Mouse (Mus musculus) hindbrain, embryonic 10.5 days (tissue): ENCODE measurements at regions not wholly inside any gene's neighbourhood (a gene's known extent, or its start where the extent isn't known, plus 50 kb on each side); places are given as distances from the start of the nearest gene placed in this dataset.
A peak's percentile ranks its signal among the peaks of the same experiment; 100 is the strongest.
"Not testable (repeated sequence)": the region's sequence is repeated elsewhere in the genome, so short reads cannot be mapped to it uniquely, and the experiment has no call there.

ENCODE experiments used
- DNase-seq: peaks from one replicate; pipeline ENCODE4 v3.0.0-alpha.2; 2017; ENCODE audit warnings: low spot score
- H3K27ac ChIP-seq: fragments of 300-500 bp; sonication (generic); 2 replicates; pipeline ENCODE4 v1.5.1; 2016; ENCODE audit warnings: mild to moderate bottlenecking, moderate library complexity
- H3K27me3 ChIP-seq: fragments of 300-500 bp; sonication (generic); 2 replicates; pipeline ENCODE4 v1.6.1; 2016; ENCODE audit warnings: mild to moderate bottlenecking; ENCODE audit not compliant: poor library complexity, insufficient read depth, severe bottlenecking
- H3K36me3 ChIP-seq: fragments of 300-500 bp; sonication (generic); 2 replicates; pipeline ENCODE4 v1.6.1; 2016; ENCODE audit warnings: mild to moderate bottlenecking, moderate library complexity
- H3K4me1 ChIP-seq: fragments of 300-500 bp; sonication (generic); replicated peaks from 2 replicates; pipeline ENCODE4 v1.6.1; 2016; ENCODE audit warnings: mild to moderate bottlenecking
- H3K4me3 ChIP-seq: fragments of 300-500 bp; sonication (generic); 2 replicates; pipeline ENCODE4 v1.5.1; 2016; ENCODE audit warnings: mild to moderate bottlenecking, moderate library complexity
- H3K9me3 ChIP-seq: fragments of 300-500 bp; sonication (generic); 2 replicates; pipeline ENCODE4 v1.6.1; 2016; ENCODE audit warnings: mild to moderate bottlenecking, moderate library complexity
- WGBS: fragments of 180-500 bp; shearing (Covaris S2); methylation state at CpG from one replicate; pipeline ENCODE4 v1.1.7; 2016; 5-methylcytosine and 5-hydroxymethylcytosine counted together

GRCm38 (mm10) chr14:104410730-104411129 is 57.1 kb downstream of the Pou4f1 start:
- Histone ChIP-seq H3K9me3 (no peaks in the 10 kb centered on the region), H3K27ac (no peak overlapping the region), H3K4me1 (no peaks in the 10 kb centered on the region), H3K36me3 (no peaks in the 10 kb centered on the region), H3K4me3 (no peak overlapping the region), H3K27me3 (no peaks in the 10 kb centered on the region)
- DNase-seq: no peak
- WGBS: 65% methylated on average over 2 of the region's 2 CpGs

GRCm38 (mm10) chr14:104410292-104410691 is 57.5 kb downstream of the Pou4f1 start:
- DNase-seq: no peak
- no peaks in the 10 kb centered on the region for H3K9me3 ChIP-seq
- no peak overlapping the region for H3K27ac ChIP-seq
- no peak overlapping the region for H3K4me3 ChIP-seq
- H3K27me3 ChIP-seq: no peaks in the 10 kb centered on the region
- no peaks in the 10 kb centered on the region for H3K36me3 ChIP-seq
- WGBS: 72% methylated on average over 6 of the region's 6 CpGs
- H3K4me1 ChIP-seq: no peaks in the 10 kb centered on the region

DNA sequence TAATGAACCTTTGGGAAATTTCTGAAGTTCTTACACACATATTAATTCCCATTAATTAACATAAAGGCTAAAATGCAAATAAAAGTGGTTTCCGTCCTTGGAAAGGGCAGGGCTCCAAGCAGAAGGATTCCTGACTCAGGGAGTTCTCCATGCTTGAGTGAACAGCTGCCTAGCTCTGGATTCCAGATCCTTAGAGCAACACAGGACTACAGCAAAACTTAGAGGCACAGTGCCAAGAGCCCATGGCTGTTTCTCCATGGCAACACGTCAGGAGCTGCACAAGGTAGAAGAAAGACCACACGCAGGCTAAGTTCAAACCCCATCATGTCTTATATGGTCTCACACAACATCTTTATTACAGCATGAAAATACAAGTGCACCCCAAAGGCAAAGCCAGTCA is 61.7 kb downstream of the Pou4f1 start:
- no peak for DNase-seq
- H3K4me1 ChIP-seq: no peaks in the 10 kb centered on the region
- H3K9me3 ChIP-seq: no peaks in the 10 kb centered on the region
- 84% methylated on average over 3 of the region's 3 CpGs for WGBS
- no peaks in the 10 kb centered on the region for H3K27me3 ChIP-seq
- H3K27ac ChIP-seq: no peak overlapping the region
- H3K4me3 ChIP-seq: no peak overlapping the region
- no peaks in the 10 kb centered on the region for H3K36me3 ChIP-seq

GRCm38 (mm10) chr14:104389297-104390071 is 78.3 kb downstream of the Pou4f1 start:
- Histone ChIP-seq H3K4me1 (peaks cover 5% of the 10 kb centered on the region), H3K27me3 (no peaks in the 10 kb centered on the region), H3K36me3 (no peaks in the 10 kb centered on the region), H3K4me3 (no peak overlapping the region), H3K9me3 (peaks cover 2% of the 10 kb centered on the region; the same call in 1 of the 2 replicates), H3K27ac (no peak overlapping the region)
- no peak for DNase-seq
- WGBS: 75% methylated on average over 8 of the region's 8 CpGs

GRCm38 (mm10) chr14:104388879-104389278 is 78.9 kb downstream of the Pou4f1 start:
- H3K9me3 ChIP-seq: peaks cover 2% of the 10 kb centered on the region; the same call in 1 of the 2 replicates
- H3K36me3 ChIP-seq: no peaks in the 10 kb centered on the region
- H3K27me3 ChIP-seq: no peaks in the 10 kb centered on the region
- H3K4me3 ChIP-seq: no peak overlapping the region
- H3K27ac ChIP-seq: no peak overlapping the region
- peaks cover 5% of the 10 kb centered on the region for H3K4me1 ChIP-seq
- no peak for DNase-seq
- WGBS: 86% methylated on average over 2 of the region's 2 CpGs

- DNase-seq: no peak
- H3K4me1 ChIP-seq: peaks cover 14% of the 10 kb centered on the region
- H3K36me3 ChIP-seq: no peaks in the 10 kb centered on the region
- H3K27me3 ChIP-seq: no peaks in the 10 kb centered on the region
- no peaks in the 10 kb centered on the region for H3K9me3 ChIP-seq
- no peak overlapping the region for H3K27ac ChIP-seq
- WGBS: 50% methylated on average over 5 of the region's 5 CpGs
- no peak overlapping the region for H3K4me3 ChIP-seq
Observed at GRCm38 (mm10) chr14:104380986-104381385, 86.8 kb downstream of the Pou4f1 start.

GRCm38 (mm10) chr14:104372776-104373175 is 95.0 kb downstream of the Pou4f1 start:
- Histone ChIP-seq H3K9me3 (no peaks in the 10 kb centered on the region), H3K27me3 (no peaks in the 10 kb centered on the region), H3K4me1 (peaks cover 7% of the 10 kb centered on the region; the same call in 1 of the 2 replicates), H3K27ac (no peak overlapping the region), H3K4me3 (no peak overlapping the region), H3K36me3 (no peaks in the 10 kb centered on the region)
- DNase-seq: no peak
- WGBS: 75% methylated on average over 7 of the region's 7 CpGs

GRCm38 (mm10) chr14:104356636-104357035 is 111.2 kb downstream of the Pou4f1 start:
- H3K4me1 ChIP-seq: 0 out of 2 replicates have a peak, but pooled peaks cover 5% of the 10 kb centered on the region
- H3K27me3 ChIP-seq: no peaks in the 10 kb centered on the region
- no peak overlapping the region for H3K4me3 ChIP-seq
- H3K9me3 ChIP-seq: no peaks in the 10 kb centered on the region
- no peak for DNase-seq
- no peak overlapping the region for H3K27ac ChIP-seq
- 92% methylated on average over 1 of the region's 1 CpGs for WGBS
- H3K36me3 ChIP-seq: no peaks in the 10 kb centered on the region

DNA sequence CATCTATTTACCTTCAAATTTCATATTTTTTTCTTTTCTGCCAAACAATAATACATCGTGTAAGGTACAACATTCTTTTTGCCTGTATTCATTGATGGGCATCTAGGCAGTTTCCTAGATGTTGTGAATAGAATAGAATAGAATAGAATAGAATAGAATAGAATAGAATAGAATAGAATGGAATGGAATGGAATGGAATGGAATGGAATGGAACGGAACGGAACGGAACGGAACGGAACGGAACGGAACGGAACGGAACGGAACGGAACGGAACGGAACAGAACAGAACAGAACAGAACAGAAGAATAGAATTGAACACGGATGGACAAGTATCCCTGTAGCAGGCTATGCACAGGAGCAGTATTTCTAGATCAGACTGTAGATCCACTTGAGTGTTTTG is 131.0 kb downstream of the Pou4f1 start:
- not testable (repeated sequence) for H3K27me3 ChIP-seq, H3K27ac ChIP-seq

GRCm38 (mm10) chr14:104326089-104326488 is 141.7 kb downstream of the Pou4f1 start:
- DNase-seq: no peak
- H3K4me1 ChIP-seq: no peaks in the 10 kb centered on the region
- no peak overlapping the region for H3K4me3 ChIP-seq
- no peaks in the 10 kb centered on the region for H3K36me3 ChIP-seq
- no peak overlapping the region for H3K27ac ChIP-seq
- WGBS: 73% methylated on average over 10 of the region's 10 CpGs
- H3K9me3 ChIP-seq: no peaks in the 10 kb centered on the region
- H3K27me3 ChIP-seq: no peaks in the 10 kb centered on the region

More for the DNA sequence above, 131.0 kb downstream of the Pou4f1 start:
- not testable (repeated sequence) for H3K4me3 ChIP-seq, H3K9me3 ChIP-seq, H3K36me3 ChIP-seq, DNase-seq, H3K4me1 ChIP-seq
- WGBS: 94% methylated on average over 15 of the region's 15 CpGs

GRCm38 (mm10) chr14:104300141-104300540 is 167.7 kb downstream of the Pou4f1 start:
- no peak overlapping the region for H3K4me3 ChIP-seq
- 47% methylated on average over 5 of the region's 5 CpGs for WGBS
- peak overlapping the region; percentile 23; the same call in 1 of the 2 replicates for H3K27ac ChIP-seq
- peaks cover 31% of the 10 kb centered on the region for H3K4me1 ChIP-seq
- DNase-seq: no peak
- H3K36me3 ChIP-seq: no peaks in the 10 kb centered on the region
- H3K9me3 ChIP-seq: no peaks in the 10 kb centered on the region
- H3K27me3 ChIP-seq: no peaks in the 10 kb centered on the region

DNA sequence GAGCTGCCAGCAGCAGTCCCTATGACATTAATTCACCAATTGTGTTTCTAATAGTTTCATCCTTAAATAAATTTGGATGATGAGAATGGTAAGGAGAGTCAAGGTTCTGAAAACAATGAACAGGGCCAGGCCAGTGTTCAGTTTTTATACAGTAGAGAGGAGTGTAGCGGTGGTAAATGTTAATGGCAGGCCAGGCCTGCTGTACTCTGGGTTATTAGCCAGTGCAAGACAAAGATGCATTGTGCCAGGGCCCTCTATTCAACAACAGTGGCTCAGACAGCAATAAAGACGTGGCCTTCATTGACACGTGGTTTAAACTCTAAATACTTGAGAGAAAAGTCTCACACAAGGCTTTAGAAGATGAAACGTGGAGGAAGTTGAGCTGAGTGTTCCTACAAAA is 169.5 kb downstream of the Pou4f1 start:
- Histone ChIP-seq H3K4me3 (no peak overlapping the region), H3K9me3 (no peaks in the 10 kb centered on the region), H3K4me1 (peaks cover 38% of the 10 kb centered on the region), H3K27ac (peak overlapping the region; percentile 45; the same call in 1 of the 2 replicates), H3K36me3 (no peaks in the 10 kb centered on the region), H3K27me3 (no peaks in the 10 kb centered on the region)
- DNase-seq: peak; percentile 13
- 35% methylated on average over 4 of the region's 4 CpGs for WGBS

GRCm38 (mm10) chr14:104297316-104298311 is 170.2 kb downstream of the Pou4f1 start:
- DNase-seq: no peak
- Histone ChIP-seq H3K27me3 (no peaks in the 10 kb centered on the region), H3K4me1 (peaks cover 38% of the 10 kb centered on the region), H3K9me3 (no peaks in the 10 kb centered on the region), H3K36me3 (no peaks in the 10 kb centered on the region), H3K27ac (no peak overlapping the region), H3K4me3 (no peak overlapping the region)
- 56% methylated on average over 15 of the region's 15 CpGs for WGBS
